ENCODE assay signal across 10 mouse cellular contexts in the genomic region with DNA sequence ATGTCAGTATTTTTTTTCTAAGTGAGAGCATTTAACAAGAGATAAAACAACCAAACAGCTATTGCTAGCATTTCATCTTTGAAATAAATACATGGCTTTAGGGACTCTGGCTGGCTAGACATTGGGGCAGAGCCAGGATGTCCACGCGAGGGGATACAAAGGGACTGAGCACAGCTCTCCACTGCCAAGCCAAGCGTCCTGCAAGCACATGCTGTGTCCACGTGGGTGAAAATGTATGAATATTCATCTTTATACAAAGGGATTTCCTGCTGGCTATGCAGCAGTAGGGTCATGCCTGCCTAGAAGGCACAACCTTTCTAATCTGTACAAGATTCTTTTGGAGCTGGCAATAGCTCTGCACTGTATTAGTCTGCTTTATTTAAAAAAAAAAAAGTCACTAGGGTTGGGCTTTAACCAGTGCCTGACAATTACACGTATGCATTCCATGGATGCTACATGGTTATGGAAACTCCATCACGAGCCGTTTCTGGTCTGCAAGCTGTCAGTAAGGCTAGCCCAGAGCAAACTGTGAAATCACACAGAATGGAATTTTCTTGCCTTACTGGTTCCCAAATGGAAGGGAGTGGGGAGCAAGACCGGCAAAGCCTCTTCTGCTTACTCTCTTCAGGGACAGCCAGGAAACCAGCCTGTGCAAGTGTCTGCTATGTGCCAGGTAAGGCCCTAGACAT. TPM values are rescaled to one million over a fixed set of nuclear protein-coding genes. Genes with fewer than 3 reads are reported as not detected.
A peak's percentile ranks its signal among the peaks of the same experiment; 100 is the strongest.
DNase-seq lines count a peak whose midpoint lies in the region; ATAC-seq and TF ChIP-seq lines count a peak whose summit lies in the region.
"Had no signal": no experiment of that assay in that cellular context is flagged by ENCODE, and none has a peak within 500 bp of the region (broad histone marks: within the 10 kb centered on the region; RNA-seq: fewer than 3 reads in every experiment).

No protein-coding gene starts in this region.

- no peak for TF ChIP-seq POLR2A in brain, embryonic 14.5 days (IDR thresholded peaks at IDR 0.05; ENCODE audit: borderline replicate concordance, extremely low read depth, insufficient read depth, insufficient read length, poor library complexity, severe bottlenecking)

- 22% methylated on average over 8 of the region's 8 CpGs for WGBS in midbrain, embryonic 16.5 days
- 69% methylated on average over 8 of the region's 8 CpGs for WGBS in liver, embryonic 12.5 days (ENCODE audit: insufficient replicate concordance)

- no peaks in the 10 kb centered on the region for H3K27me3 ChIP-seq in midbrain, embryonic 16.5 days (ENCODE audit: control insufficient read depth, insufficient read depth, low read depth, low read length)
- no peaks in the 10 kb centered on the region; the same call in 1 of the 2 replicates for H3K27me3 ChIP-seq in liver, embryonic 12.5 days (replicated peaks)
- H3K27me3 ChIP-seq: limb, embryonic 12.5 days had no signal

- H3K4me1 ChIP-seq in midbrain, embryonic 16.5 days (ENCODE audit: control insufficient read depth, insufficient read depth, low read length): peaks cover 18% of the 10 kb centered on the region
- peaks cover 57% of the 10 kb centered on the region for H3K4me1 ChIP-seq in liver, embryonic 12.5 days

- H3K36me3 ChIP-seq in midbrain, embryonic 16.5 days (ENCODE audit: control insufficient read depth, insufficient read depth, low read length): no peaks in the 10 kb centered on the region
- no peaks in the 10 kb centered on the region for H3K36me3 ChIP-seq in liver, embryonic 12.5 days
- H3K36me3 ChIP-seq: limb, embryonic 12.5 days had no signal

- DNase-seq in layer of hippocampus, adult 9-11 months: peak; percentile 13
- no peak for DNase-seq in layer of hippocampus, adult 18-20 months (ENCODE audit: low spot score in 2 of 2)
- peak; percentile 63 for DNase-seq in brain, embryonic 14.5 days (ENCODE audit: low read depth)
- DNase-seq in frontal cortex, adult 2 months (ENCODE audit: extremely low spot score in 1 of 2, low spot score in 1 of 2): peak; percentile 28 to 41
- DNase-seq in ovary, postnatal 36 days (ENCODE audit: low spot score): no peak
- DNase-seq: lung, postnatal 14 days had no signal

- 0 out of 2 replicates have a peak overlapping the region, but pooled peaks have one; percentile 35 for H3K27ac ChIP-seq in midbrain, embryonic 16.5 days (ENCODE audit: low read length)
- H3K27ac ChIP-seq in liver, embryonic 12.5 days: no peak overlapping the region
- H3K27ac ChIP-seq: kidney, postnatal 0 days; limb, embryonic 12.5 days had no signal

- no peak overlapping the region for H3K4me3 ChIP-seq in midbrain, embryonic 16.5 days (ENCODE audit: low read depth, low read length)
- H3K4me3 ChIP-seq in liver, embryonic 12.5 days: no peak overlapping the region
- H3K4me3 ChIP-seq: limb, embryonic 12.5 days had no signal

- H3K4me2 ChIP-seq in midbrain, embryonic 16.5 days (ENCODE audit: low read length): no peak overlapping the region
- H3K4me2 ChIP-seq in liver, embryonic 12.5 days: no peak overlapping the region
- H3K4me2 ChIP-seq: limb, embryonic 12.5 days had no signal

- no peak for TF ChIP-seq CTCF in brain, embryonic 14.5 days (IDR thresholded peaks at IDR 0.05; ENCODE audit: borderline replicate concordance, extremely low read depth, insufficient read depth, insufficient read length)

- H3K9me3 ChIP-seq in midbrain, embryonic 16.5 days (replicated peaks; ENCODE audit: control insufficient read depth, low read length, poor library complexity, severe bottlenecking): 0 out of 2 replicates have a peak, but pooled peaks cover 3% of the 10 kb centered on the region
- H3K9me3 ChIP-seq in liver, embryonic 12.5 days (replicated peaks): no peaks in the 10 kb centered on the region
- H3K9me3 ChIP-seq: limb, embryonic 12.5 days had no signal

- 0 out of 2 replicates have a peak overlapping the region, but pooled peaks have one; percentile 26 for H3K9ac ChIP-seq in midbrain, embryonic 16.5 days (ENCODE audit: low read depth, low read length)
- H3K9ac ChIP-seq in liver, embryonic 12.5 days: no peak overlapping the region
- H3K9ac ChIP-seq: limb, embryonic 12.5 days had no signal

- peak; percentile 81 for ATAC-seq in midbrain, embryonic 16.5 days
- no peak for ATAC-seq in liver, embryonic 12.5 days

RNA-seq across cellular contexts. Expression of a gene that starts 17.7 kb away (rescaled TPM):
- total RNA-seq in layer of hippocampus, adult 18-20 months (2021): 10 to 100 TPM; 17.8 to 22.5 TPM
- polyA plus RNA-seq in brain, embryonic 14.5 days (2012; rRNA removed): 30.2 and 42.5 TPM in 2 replicates
- 16.8 and 18.8 TPM in 2 replicates for polyA plus RNA-seq in frontal cortex, adult 2 months (2012; rRNA removed)
- polyA plus RNA-seq in midbrain, embryonic 16.5 days (2015; fragmentation: Nextera tagmentation; extraction: Ambion mirVana): 63.8 and 65.7 TPM in 2 replicates
- 45.8 and 47.0 TPM in 2 replicates for polyA plus RNA-seq in liver, embryonic 12.5 days (2016; fragmentation: Nextera tagmentation; extraction: Ambion mirVana)

Comparison
In these comparisons a context has a peak if more than half of its experiments do, and no peak if none do; other contexts are left out.
1. DNase-seq: peak in layer of hippocampus, adult 9-11 months (single experiment), brain, embryonic 14.5 days (single experiment) and frontal cortex, adult 2 months (2 of 2); none in layer of hippocampus, adult 18-20 months (0 of 2) and ovary, postnatal 36 days (single experiment).